In the genomic region with DNA sequence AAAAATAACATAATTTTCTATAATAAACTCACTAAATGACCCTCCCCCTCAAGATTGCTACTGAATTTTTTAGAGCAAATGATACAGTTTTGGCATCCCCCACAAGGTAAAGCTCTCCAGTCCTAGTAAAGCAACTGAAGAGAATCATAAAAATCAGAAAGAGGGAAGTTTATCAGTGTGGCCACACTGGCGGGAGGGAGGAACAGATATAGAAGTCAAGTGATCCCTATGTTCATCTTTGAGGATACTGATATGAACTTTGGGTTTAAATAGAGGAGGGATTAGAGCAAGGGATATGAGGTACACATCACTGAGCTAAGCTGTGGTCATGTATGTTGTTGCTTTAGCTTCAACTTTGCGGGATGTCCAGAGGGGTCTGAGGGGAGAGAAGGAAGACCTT, we compare ENCODE assay signal across 19 mouse cellular contexts. TPM values are rescaled to one million over a fixed set of nuclear protein-coding genes. Genes with fewer than 3 reads are reported as not detected.
DNase-seq lines count a peak whose midpoint lies in the region; ATAC-seq and TF ChIP-seq lines count a peak whose summit lies in the region.
"Had no signal": no experiment of that assay in that cellular context is flagged by ENCODE, and none has a peak within 500 bp of the region (broad histone marks: within the 10 kb centered on the region; RNA-seq: fewer than 3 reads in every experiment).

No protein-coding gene starts in this region.

- DNase-seq in liver, embryonic 14.5 days (ENCODE audit: low read depth in 3 of 3, low spot score in 3 of 3), result no peak
- no peak for DNase-seq in liver, embryonic 11.5 days (ENCODE audit: low spot score)
- DNase-seq in MEL (ENCODE audit: low read depth, low spot score), result no peak
- no peak for DNase-seq in hindbrain, postnatal 0 days (ENCODE audit: low spot score)
- no peak for DNase-seq in cerebellum, adult 8-10 months
- DNase-seq: adrenal gland, adult 2 months; adrenal gland, postnatal 10 days; adrenal gland, postnatal 25 days; cerebellum, adult 11 months; cerebellum, adult 18-20 months; cerebellum, adult 9-10 months; cerebellum, postnatal 10 days; cerebellum, postnatal 25 days; forebrain, postnatal 0 days had no signal

- H3K36me3 ChIP-seq in liver, embryonic 14.5 days (replicated peaks; ENCODE audit: control insufficient read depth, insufficient read depth, low read depth), result no peaks in the 10 kb centered on the region
- H3K36me3 ChIP-seq in liver, embryonic 11.5 days (ENCODE audit: control insufficient read depth, insufficient read depth, low read length), result no peaks in the 10 kb centered on the region
- H3K36me3 ChIP-seq in MEL (ENCODE audit: control insufficient read depth in 1 of 2, insufficient read depth in 2 of 2, low read length in 2 of 2), result peaks cover 0 to 19% of the 10 kb centered on the region in 2 experiments; a peak in 2 of 4 replicates
- H3K36me3 ChIP-seq in hindbrain, postnatal 0 days (ENCODE audit: insufficient read depth, low read length), result no peaks in the 10 kb centered on the region
- H3K36me3 ChIP-seq: embryonic facial prominence, embryonic 10.5 days; embryonic facial prominence, embryonic 12.5 days; forebrain, embryonic 15.5 days had no signal

- TF ChIP-seq EP300 in liver, embryonic 14.5 days (IDR thresholded peaks at IDR 0.05; ENCODE audit: low read depth), result peak; percentile 12; the same call in 1 of the 2 replicates
- peak; percentile 32 to 62; a peak in 3 of 4 replicates for TF ChIP-seq EP300 in MEL (IDR thresholded peaks at IDR 0.05; ENCODE audit: low read depth in 1 of 2, low read length in 2 of 2)

- no peak for ATAC-seq in liver, embryonic 14.5 days (ENCODE audit: insufficient read depth)
- ATAC-seq in liver, embryonic 11.5 days (replicated peaks; ENCODE audit: low FRiP score), result no peak
- ATAC-seq in megakaryocyte-erythroid progenitor cell, adult 5-6 weeks (replicated peaks; ENCODE audit: low FRiP score, low TSS enrichment, poor library complexity, severe bottlenecking), result 0 out of 2 replicates have a peak, but pooled peaks have one; percentile 17
- no peak for ATAC-seq in hindbrain, postnatal 0 days
- ATAC-seq: forebrain, embryonic 13.5 days; forebrain, embryonic 15.5 days; forebrain, postnatal 0 days had no signal

- no peak overlapping the region for H3K4me2 ChIP-seq in liver, embryonic 14.5 days (ENCODE audit: low read depth)
- no peak overlapping the region for H3K4me2 ChIP-seq in liver, embryonic 11.5 days
- H3K4me2 ChIP-seq in hindbrain, postnatal 0 days (ENCODE audit: low read depth, low read length), result no peak overlapping the region
- H3K4me2 ChIP-seq: embryonic facial prominence, embryonic 12.5 days; forebrain, embryonic 13.5 days; forebrain, embryonic 15.5 days had no signal

- no peak for TF ChIP-seq POLR2A in MEL (IDR thresholded peaks at IDR 0.05; ENCODE audit: control insufficient read depth in 1 of 2, insufficient read depth in 1 of 2, low read depth in 1 of 2, low read length in 2 of 2, poor library complexity in 1 of 2)

- peaks cover 17 to 38% of the 10 kb centered on the region in 2 experiments for H3K4me1 ChIP-seq in liver, embryonic 14.5 days (replicated peaks; ENCODE audit: control insufficient read depth in 2 of 2, insufficient read depth in 2 of 2, low read length in 1 of 2)
- H3K4me1 ChIP-seq in liver, embryonic 11.5 days (replicated peaks; ENCODE audit: control insufficient read depth, insufficient read depth, low read length), result peaks cover 6% of the 10 kb centered on the region
- H3K4me1 ChIP-seq in MEL (ENCODE audit: control insufficient read depth in 1 of 2, insufficient read depth in 2 of 2, low read length in 2 of 2), result peaks cover 3 to 14% of the 10 kb centered on the region in 2 experiments
- no peaks in the 10 kb centered on the region for H3K4me1 ChIP-seq in hindbrain, postnatal 0 days (ENCODE audit: insufficient read depth, low read length)

- no peaks in the 10 kb centered on the region for H3K27me3 ChIP-seq in liver, embryonic 14.5 days (ENCODE audit: control insufficient read depth, insufficient read depth, low read length)
- H3K27me3 ChIP-seq in liver, embryonic 11.5 days (replicated peaks; ENCODE audit: control insufficient read depth, insufficient read depth, low read length), result no peaks in the 10 kb centered on the region
- no peaks in the 10 kb centered on the region for H3K27me3 ChIP-seq in MEL (ENCODE audit: control insufficient read depth in 1 of 2, insufficient read depth in 2 of 2, low read length in 2 of 2)
- H3K27me3 ChIP-seq in hindbrain, postnatal 0 days (ENCODE audit: insufficient read depth, low read length), result no peaks in the 10 kb centered on the region
- H3K27me3 ChIP-seq: embryonic facial prominence, embryonic 12.5 days; forebrain, embryonic 13.5 days; forebrain, embryonic 15.5 days had no signal

- H3K9ac ChIP-seq in liver, embryonic 14.5 days (replicated peaks), result no peak overlapping the region
- H3K9ac ChIP-seq in liver, embryonic 11.5 days (ENCODE audit: low read depth, low read length), result no peak overlapping the region
- H3K9ac ChIP-seq in MEL (ENCODE audit: control insufficient read depth, low read depth, low read length, poor library complexity, severe bottlenecking), result no peak overlapping the region
- H3K9ac ChIP-seq in hindbrain, postnatal 0 days (replicated peaks; ENCODE audit: low read length), result no peak overlapping the region
- H3K9ac ChIP-seq: embryonic facial prominence, embryonic 12.5 days; forebrain, embryonic 13.5 days; forebrain, embryonic 15.5 days; forebrain, postnatal 0 days had no signal

- no peak for TF ChIP-seq CTCF in liver, embryonic 14.5 days (IDR thresholded peaks at IDR 0.05; ENCODE audit: low read depth)
- TF ChIP-seq CTCF in MEL (IDR thresholded peaks at IDR 0.05 in 2 of 3, conservative IDR thresholded peaks at IDR 0.05 in 1 of 3; ENCODE audit: control insufficient read depth in 1 of 3, insufficient read depth in 1 of 3, low read depth in 2 of 3, low read length in 3 of 3, poor library complexity in 1 of 3, severe bottlenecking in 1 of 3), result no peak
- no peak for TF ChIP-seq CTCF in hindbrain, postnatal 0 days (IDR thresholded peaks at IDR 0.05; ENCODE audit: low read depth)

- no peak overlapping the region for H3K4me3 ChIP-seq in liver, embryonic 14.5 days (ENCODE audit: insufficient read depth in 1 of 2, low read depth in 2 of 2, low read length in 2 of 2)
- H3K4me3 ChIP-seq in liver, embryonic 11.5 days (ENCODE audit: low read depth, low read length), result no peak overlapping the region
- H3K4me3 ChIP-seq in MEL (ENCODE audit: control insufficient read depth in 1 of 2, insufficient read depth in 1 of 2, low read depth in 2 of 2, low read length in 2 of 2), result no peak overlapping the region
- no peak overlapping the region for H3K4me3 ChIP-seq in hindbrain, postnatal 0 days (ENCODE audit: low read length)
- H3K4me3 ChIP-seq: embryonic facial prominence, embryonic 10.5 days; embryonic facial prominence, embryonic 12.5 days; forebrain, embryonic 13.5 days; forebrain, embryonic 15.5 days had no signal

- no peaks in the 10 kb centered on the region for H3K9me3 ChIP-seq in liver, embryonic 14.5 days (ENCODE audit: control insufficient read depth, low read length)
- no peaks in the 10 kb centered on the region for H3K9me3 ChIP-seq in liver, embryonic 11.5 days (ENCODE audit: control insufficient read depth, low read length)
- no peaks in the 10 kb centered on the region for H3K9me3 ChIP-seq in MEL (replicated peaks; ENCODE audit: insufficient read depth, low read length)
- no peaks in the 10 kb centered on the region for H3K9me3 ChIP-seq in hindbrain, postnatal 0 days (ENCODE audit: low read length)
- H3K9me3 ChIP-seq: embryonic facial prominence, embryonic 10.5 days; embryonic facial prominence, embryonic 12.5 days; forebrain, embryonic 13.5 days; forebrain, embryonic 15.5 days had no signal

- H3K27ac ChIP-seq in liver, embryonic 14.5 days, result no peak overlapping the region
- H3K27ac ChIP-seq in liver, embryonic 11.5 days (ENCODE audit: low read depth, low read length), result no peak overlapping the region
- H3K27ac ChIP-seq in MEL (ENCODE audit: control insufficient read depth, low read depth, low read length), result no peak overlapping the region
- no peak overlapping the region for H3K27ac ChIP-seq in hindbrain, postnatal 0 days
- H3K27ac ChIP-seq: embryonic facial prominence, embryonic 10.5 days; embryonic facial prominence, embryonic 12.5 days; forebrain, embryonic 13.5 days; forebrain, embryonic 15.5 days had no signal

- no peaks in the 10 kb centered on the region for H3K79me2 ChIP-seq in MEL (ENCODE audit: control insufficient read depth, insufficient read depth, low read length, poor library complexity)

- 37% methylated on average over 2 of the region's 2 CpGs for WGBS in liver, embryonic 14.5 days (ENCODE audit: insufficient replicate concordance)
- 66% methylated on average over 2 of the region's 2 CpGs for WGBS in liver, embryonic 11.5 days
- 97% methylated on average over 2 of the region's 2 CpGs for WGBS in hindbrain, postnatal 0 days

- TF ChIP-seq RAD21 in MEL (IDR thresholded peaks at IDR 0.05; ENCODE audit: low read depth, low read length), result no peak

TF ChIP-seq in MEL, 35 proteins besides CTCF, POLR2A, EP300 and RAD21 (continues in another document):
- TF ChIP-seq ZNF384 (IDR thresholded peaks at IDR 0.05; ENCODE audit: low read depth, low read length), result no peak
- no peak for TF ChIP-seq MAZ (IDR thresholded peaks at IDR 0.05; ENCODE audit: low read depth, low read length)
- TF ChIP-seq ZKSCAN1 (IDR thresholded peaks at IDR 0.05; ENCODE audit: low read depth, low read length), result no peak
- TF ChIP-seq UBTF (IDR thresholded peaks at IDR 0.05; ENCODE audit: borderline replicate concordance, insufficient read depth, low read depth, low read length), result no peak
- TF ChIP-seq MAFK (IDR thresholded peaks at IDR 0.05; ENCODE audit: borderline replicate concordance, low read depth, low read length), result no peak
- TF ChIP-seq ELF1 (IDR thresholded peaks at IDR 0.05; ENCODE audit: low read depth, low read length), result no peak
- TF ChIP-seq GATA1 (IDR thresholded peaks at IDR 0.05; ENCODE audit: low read depth, low read length), result peak; percentile 58
- no peak for TF ChIP-seq CHD2 (IDR thresholded peaks at IDR 0.05; ENCODE audit: low read length)
- peak; percentile 78 for TF ChIP-seq RCOR1 (IDR thresholded peaks at IDR 0.05; ENCODE audit: low read depth, low read length)

RNA-seq across cellular contexts. Expression of a gene that starts 5.1 kb away (rescaled TPM):
- polyA plus RNA-seq in liver, embryonic 14.5 days (2012; rRNA removed), result 203 and 206 TPM in 2 replicates
- polyA plus RNA-seq in liver, embryonic 14.5 days (2014; fragmentation: Nextera tagmentation; extraction: Ambion mirVana), result 396 and 431 TPM in 2 replicates
- 516 and 518 TPM in 2 replicates for polyA plus RNA-seq in liver, embryonic 11.5 days (2014; fragmentation: Nextera tagmentation; extraction: Ambion mirVana)
- total RNA-seq in MEL (2012; rRNA removed), result 54.0 and 56.3 TPM in 2 replicates
- 100 to 1,000 TPM; 101 to 312 TPM for polyA plus RNA-seq in MEL (2012; ENCODE audit: insufficient read depth in 1 of 2, insufficient read length in 2 of 2, low read depth in 1 of 2, low replicate concordance in 2 of 2, missing spikeins in 1 of 2)
- 241 and 252 TPM in 2 replicates for total RNA-seq in megakaryocyte-erythroid progenitor cell, adult 5-6 weeks (2014; fragmentation: Nextera tagmentation)
- 431 and 507 TPM in 2 replicates for total RNA-seq in megakaryocyte-erythroid progenitor cell, adult 5-6 weeks (2017)
- 446 TPM in 2 replicates for total RNA-seq in hindbrain, postnatal 0 days (2014; rRNA removed)
- 1,059 and 1,161 TPM in 2 replicates for polyA plus RNA-seq in hindbrain, postnatal 0 days (2015; fragmentation: Nextera tagmentation; extraction: Ambion mirVana)
